Mouse (Mus musculus): ENCODE results near the gene Dhcr7. TPM values are rescaled to one million over a fixed set of nuclear protein-coding genes. Genes with fewer than 3 reads are reported as not detected.

Gene Dhcr7
- polyA plus RNA-seq, 1 experiment from 2014 or later, result 71.6 TPM

DNA sequence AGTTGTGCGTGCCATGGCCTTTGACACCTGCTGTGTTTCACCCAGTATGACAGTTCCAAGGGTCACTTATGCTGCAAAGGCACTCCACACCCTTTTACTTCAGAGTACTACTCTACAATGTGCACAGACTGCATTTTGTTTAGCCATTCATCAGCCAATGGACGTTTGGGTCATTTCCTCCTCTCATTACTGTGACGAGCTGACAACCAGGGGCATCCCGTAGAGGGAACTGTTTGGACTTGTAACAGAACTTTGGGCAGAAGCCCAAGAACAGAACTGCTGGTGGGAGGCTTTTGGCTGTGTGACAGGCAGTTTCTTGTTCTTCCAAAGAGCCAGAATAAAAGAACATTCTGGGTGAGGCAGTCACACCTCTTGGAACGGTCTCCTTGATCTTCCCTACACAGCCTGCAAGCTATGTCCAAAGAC, 17.7 kb upstream of the Dhcr7 start:
- H3K9me3 ChIP-seq, result no peaks in the 10 kb centered on the region
- no peak overlapping the region for H3K27ac ChIP-seq
- no peak overlapping the region for H3K9ac ChIP-seq
- ATAC-seq (replicated peaks), result no peak
- H3K36me3 ChIP-seq (replicated peaks), result peaks cover 9% of the 10 kb centered on the region; the same call in 1 of the 2 replicates
- no peaks in the 10 kb centered on the region for H3K4me1 ChIP-seq
- WGBS, result 70% methylated on average over 5 of the region's 5 CpGs
- H3K27me3 ChIP-seq (replicated peaks), result no peaks in the 10 kb centered on the region
- H3K4me2 ChIP-seq, result no peak overlapping the region
- no peak overlapping the region for H3K4me3 ChIP-seq

GRCm38 (mm10) chr7:143808909-143809308, 14.0 kb upstream of the Dhcr7 start:
- Histone ChIP-seq H3K4me2 (no peak overlapping the region), H3K36me3 (replicated peaks) (peaks cover 19% of the 10 kb centered on the region), H3K9me3 (no peaks in the 10 kb centered on the region), H3K9ac (no peak overlapping the region), H3K4me1 (no peaks in the 10 kb centered on the region), H3K27ac (no peak overlapping the region), H3K4me3 (no peak overlapping the region), H3K27me3 (replicated peaks) (no peaks in the 10 kb centered on the region)
- no peak for ATAC-seq (replicated peaks)
- 38% methylated on average over 1 of the region's 1 CpGs for WGBS

GRCm38 (mm10) chr7:143819201-143819600, 3.7 kb upstream of the Dhcr7 start:
- ATAC-seq (replicated peaks), result no peak
- Histone ChIP-seq H3K27ac (no peak overlapping the region), H3K27me3 (replicated peaks) (no peaks in the 10 kb centered on the region), H3K9me3 (no peaks in the 10 kb centered on the region), H3K4me2 (no peak overlapping the region), H3K36me3 (replicated peaks) (peaks cover 12% of the 10 kb centered on the region; the same call in 1 of the 2 replicates), H3K4me1 (peaks cover 14% of the 10 kb centered on the region), H3K4me3 (no peak overlapping the region), H3K9ac (no peak overlapping the region)
- WGBS, result 87% methylated on average over 4 of the region's 4 CpGs

DNA sequence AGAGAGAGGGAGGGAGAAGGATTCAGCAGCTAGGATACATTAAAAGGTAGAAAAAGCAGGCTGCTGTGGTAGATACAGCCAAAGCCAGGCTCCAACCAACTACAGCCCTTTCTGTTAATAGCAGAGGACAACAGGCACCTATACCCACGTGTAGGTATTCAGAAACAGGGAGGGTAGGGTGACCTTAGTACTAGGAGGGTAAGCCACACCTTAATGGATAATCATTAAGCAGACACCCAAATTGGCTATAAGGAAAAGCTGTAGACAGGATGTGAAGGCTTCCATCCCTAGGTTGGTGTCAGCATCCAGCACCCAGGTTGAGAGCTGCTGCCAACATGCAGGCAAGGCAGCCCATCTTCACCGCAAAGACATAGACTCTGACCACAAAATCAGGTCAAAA, 1.7 kb upstream of the Dhcr7 start:
- 85% methylated on average over 2 of the region's 2 CpGs for WGBS
- no peak for ATAC-seq (replicated peaks)
- Histone ChIP-seq H3K4me2 (no peak overlapping the region), H3K36me3 (replicated peaks) (no peaks in the 10 kb centered on the region), H3K27ac (no peak overlapping the region), H3K9ac (no peak overlapping the region), H3K27me3 (replicated peaks) (no peaks in the 10 kb centered on the region), H3K4me1 (peaks cover 14% of the 10 kb centered on the region), H3K4me3 (no peak overlapping the region), H3K9me3 (no peaks in the 10 kb centered on the region)

DNA sequence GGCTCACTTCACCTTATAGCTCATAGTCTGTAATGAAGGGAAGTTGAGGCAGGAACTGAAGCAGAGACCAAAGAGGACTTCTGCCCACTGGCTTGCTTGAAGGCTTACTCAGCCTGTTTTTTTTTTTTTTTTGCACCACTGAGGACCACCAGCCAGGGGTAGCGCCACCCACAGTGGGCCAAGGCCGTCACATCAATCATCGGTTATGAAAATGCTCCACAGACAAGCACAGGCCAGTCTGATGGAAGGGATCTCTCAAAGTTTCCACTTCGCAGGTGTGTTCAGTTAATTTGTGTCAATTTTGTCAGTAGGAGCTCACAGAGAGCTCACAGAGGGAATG, 291 bp downstream of the Dhcr7 start:
- Histone ChIP-seq H3K36me3 (replicated peaks) (no peaks in the 10 kb centered on the region), H3K9me3 (no peaks in the 10 kb centered on the region), H3K9ac (peak overlapping the region; percentile 20; the same call in 1 of the 2 replicates), H3K27ac (peak overlapping the region; percentile 82), H3K4me2 (peak overlapping the region; percentile 68), H3K27me3 (replicated peaks) (no peaks in the 10 kb centered on the region), H3K4me3 (peak overlapping the region; percentile 55), H3K4me1 (peaks cover 14% of the 10 kb centered on the region)
- no peak; the same call in 1 of the 2 replicates for ATAC-seq (replicated peaks)
- 67% methylated on average over 4 of the region's 4 CpGs for WGBS

DNA sequence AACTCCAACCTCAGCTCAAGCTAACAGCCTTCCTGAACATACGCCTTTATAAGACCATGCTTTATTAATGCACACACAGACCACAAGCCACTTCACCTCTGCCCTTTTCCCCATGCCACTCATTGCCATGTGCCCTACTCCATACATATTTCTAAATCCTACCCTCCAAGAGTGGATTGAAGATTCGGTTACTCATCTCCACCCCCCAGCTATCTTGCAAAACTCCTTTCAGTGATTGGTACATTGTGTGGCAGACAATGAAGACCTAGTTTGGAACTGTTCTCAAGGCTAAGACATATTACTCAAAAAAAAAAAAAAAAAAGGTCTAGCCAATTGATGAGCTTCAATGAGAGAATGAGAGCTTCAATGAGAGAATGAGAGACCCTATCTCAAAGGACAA, 4.0 kb downstream of the Dhcr7 start:
- Histone ChIP-seq H3K4me1 (peaks cover 29% of the 10 kb centered on the region), H3K9ac (no peak overlapping the region), H3K4me2 (no peak overlapping the region), H3K36me3 (replicated peaks) (no peaks in the 10 kb centered on the region), H3K9me3 (no peaks in the 10 kb centered on the region), H3K27me3 (replicated peaks) (no peaks in the 10 kb centered on the region), H3K4me3 (no peak overlapping the region), H3K27ac (no peak overlapping the region)
- 96% methylated on average over 2 of the region's 2 CpGs for WGBS
- ATAC-seq (replicated peaks), result no peak

- Histone ChIP-seq H3K27ac (peak overlapping the region; percentile 95), H3K4me3 (peak overlapping the region; percentile 56), H3K4me1 (peaks cover 47% of the 10 kb centered on the region), H3K9me3 (no peaks in the 10 kb centered on the region), H3K9ac (peak overlapping the region; percentile 69), H3K4me2 (peak overlapping the region; percentile 87), H3K36me3 (replicated peaks) (no peaks in the 10 kb centered on the region), H3K27me3 (replicated peaks) (no peaks in the 10 kb centered on the region)
- under 1% methylated on average over 37 of the region's 37 CpGs for WGBS
- peak; percentile 98 for ATAC-seq (replicated peaks)
Measured at GRCm38 (mm10) chr7:143829504-143830331, 6.8 kb downstream of the Dhcr7 start.

- Histone ChIP-seq H3K36me3 (replicated peaks) (no peaks in the 10 kb centered on the region), H3K9ac (peak overlapping the region; percentile 69), H3K27me3 (replicated peaks) (no peaks in the 10 kb centered on the region), H3K4me2 (peak overlapping the region; percentile 87), H3K4me1 (peaks cover 54% of the 10 kb centered on the region), H3K9me3 (no peaks in the 10 kb centered on the region), H3K27ac (peak overlapping the region; percentile 82), H3K4me3 (peak overlapping the region; percentile 56)
- 8% methylated on average over 6 of the region's 6 CpGs for WGBS
- ATAC-seq (replicated peaks), result peak; percentile 48
Measured at GRCm38 (mm10) chr7:143830399-143830798, 7.5 kb downstream of the Dhcr7 start.

- Histone ChIP-seq H3K36me3 (replicated peaks) (0 out of 2 replicates have a peak, but pooled peaks cover 3% of the 10 kb centered on the region), H3K9me3 (no peaks in the 10 kb centered on the region), H3K4me1 (peaks cover 63% of the 10 kb centered on the region), H3K4me2 (peak overlapping the region; percentile 87; the same call in 1 of the 2 replicates), H3K9ac (no peak overlapping the region), H3K27ac (no peak overlapping the region), H3K4me3 (no peak overlapping the region), H3K27me3 (replicated peaks) (no peaks in the 10 kb centered on the region)
- no peak for ATAC-seq (replicated peaks)
- WGBS, result 83% methylated on average over 8 of the region's 8 CpGs
Measured at GRCm38 (mm10) chr7:143832196-143832595, 9.3 kb downstream of the Dhcr7 start.

- WGBS, result 96% methylated on average over 2 of the region's 2 CpGs
- Histone ChIP-seq H3K9ac (no peak overlapping the region), H3K36me3 (replicated peaks) (peaks cover 6% of the 10 kb centered on the region; the same call in 1 of the 2 replicates), H3K27me3 (replicated peaks) (no peaks in the 10 kb centered on the region), H3K4me3 (no peak overlapping the region), H3K4me2 (0 out of 2 replicates have a peak overlapping the region, but pooled peaks have one; percentile 12), H3K27ac (no peak overlapping the region), H3K9me3 (no peaks in the 10 kb centered on the region), H3K4me1 (peaks cover 63% of the 10 kb centered on the region)
- no peak for ATAC-seq (replicated peaks)
Measured at GRCm38 (mm10) chr7:143832611-143833010, 9.7 kb downstream of the Dhcr7 start.

DNA sequence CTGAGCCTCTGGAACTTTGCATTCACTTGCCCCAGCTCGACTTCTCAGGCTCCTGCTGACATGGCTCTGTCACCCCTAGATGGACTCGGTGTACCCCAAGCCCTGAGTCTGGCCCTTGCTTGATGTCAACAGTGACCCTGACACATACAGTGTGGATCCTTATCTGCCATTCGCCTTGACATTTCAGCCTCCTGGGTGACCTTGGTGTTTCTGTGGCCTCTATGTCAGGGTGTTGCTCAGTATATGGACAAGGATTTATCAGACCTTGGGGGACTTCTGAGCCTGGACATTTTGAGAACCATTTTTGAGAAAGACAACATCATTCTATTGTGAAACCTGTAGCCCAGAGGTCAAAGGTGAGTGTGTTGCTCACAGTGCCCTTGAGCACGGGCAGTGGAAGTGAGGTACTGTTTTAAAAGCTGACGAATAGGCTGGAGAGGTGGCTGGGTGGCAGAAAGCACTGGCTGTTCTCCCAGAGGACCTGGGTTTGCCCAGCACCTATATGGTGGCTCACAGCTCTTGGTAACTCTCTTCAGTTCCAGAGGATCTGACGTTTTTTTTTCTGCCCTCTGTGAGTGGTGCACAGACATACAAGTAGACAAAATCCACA, 10.7 kb downstream of the Dhcr7 start:
- Histone ChIP-seq H3K9me3 (no peaks in the 10 kb centered on the region), H3K4me1 (peaks cover 63% of the 10 kb centered on the region), H3K36me3 (replicated peaks) (peaks cover 10% of the 10 kb centered on the region; the same call in 1 of the 2 replicates), H3K27me3 (replicated peaks) (no peaks in the 10 kb centered on the region), H3K27ac (no peak overlapping the region), H3K9ac (no peak overlapping the region), H3K4me2 (peak overlapping the region; percentile 12; the same call in 1 of the 2 replicates), H3K4me3 (no peak overlapping the region)
- 87% methylated on average over 6 of the region's 6 CpGs for WGBS
- ATAC-seq (replicated peaks), result no peak

- no peak overlapping the region for H3K9ac ChIP-seq
- no peak for ATAC-seq (replicated peaks)
- H3K36me3 ChIP-seq (replicated peaks), result peaks cover 11% of the 10 kb centered on the region; the same call in 1 of the 2 replicates
- no peak overlapping the region for H3K4me2 ChIP-seq
- no peak overlapping the region for H3K4me3 ChIP-seq
- H3K27me3 ChIP-seq (replicated peaks), result no peaks in the 10 kb centered on the region
- WGBS, result 91% methylated on average over 2 of the region's 2 CpGs
- H3K4me1 ChIP-seq, result peaks cover 60% of the 10 kb centered on the region
- no peak overlapping the region for H3K27ac ChIP-seq
- no peaks in the 10 kb centered on the region for H3K9me3 ChIP-seq
Measured at GRCm38 (mm10) chr7:143834316-143834715, 11.4 kb downstream of the Dhcr7 start.

Data from midbrain, embryonic 15.5 days (tissue).